Comparison of ENCODE assay signal across 1 mouse cellular context in genomic region chr11:102140508-102140907, GRCm38 (mm10).
TF ChIP-seq lines count a peak whose summit lies in the region.

No protein-coding gene starts in this region.

TF ChIP-seq in CH12.LX, 34 proteins besides CTCF, POLR2A, EP300 and RAD21:
- TF ChIP-seq ETS1 (conservative IDR thresholded peaks at IDR 0.05; ENCODE audit: low read depth, low read length) = no peak
- 0 out of 2 replicates have a peak, but pooled peaks have one; percentile 32 for TF ChIP-seq JUND (conservative IDR thresholded peaks at IDR 0.05; ENCODE audit: low read depth, low read length)
- TF ChIP-seq MAZ (IDR thresholded peaks at IDR 0.05; ENCODE audit: low read depth, low read length) = no peak
- TF ChIP-seq RCOR1 (conservative IDR thresholded peaks at IDR 0.05; ENCODE audit: low read depth, low read length) = no peak
- TF ChIP-seq ELF1 (IDR thresholded peaks at IDR 0.05; ENCODE audit: low read depth, low read length) = 0 out of 2 replicates have a peak, but pooled peaks have one; percentile 5
- no peak for TF ChIP-seq MAX (IDR thresholded peaks at IDR 0.05; ENCODE audit: low read length)
- peak; percentile 27; the same call in 1 of the 2 replicates for TF ChIP-seq MEF2A (IDR thresholded peaks at IDR 0.05; ENCODE audit: borderline replicate concordance, low read depth, low read length)
- no peak for TF ChIP-seq USF1 (IDR thresholded peaks at IDR 0.05; ENCODE audit: low read depth, low read length)
- no peak for TF ChIP-seq TBP (conservative IDR thresholded peaks at IDR 0.05; ENCODE audit: low read depth, low read length)
- peak; percentile 91 for TF ChIP-seq SMC3 (IDR thresholded peaks at IDR 0.05; ENCODE audit: low read depth, low read length)
- no peak for TF ChIP-seq CHD2 (IDR thresholded peaks at IDR 0.05; ENCODE audit: low read length)
- TF ChIP-seq UBTF (IDR thresholded peaks at IDR 0.05; ENCODE audit: low read depth, low read length) = no peak
- no peak for TF ChIP-seq TCF12 (IDR thresholded peaks at IDR 0.05; ENCODE audit: low read depth, low read length)
- TF ChIP-seq MXI1 (IDR thresholded peaks at IDR 0.05; ENCODE audit: low read depth, low read length) = no peak
- no peak for TF ChIP-seq POLR2AphosphoS2 (IDR thresholded peaks at IDR 0.05; ENCODE audit: low read depth, low read length)
- TF ChIP-seq HCFC1 (IDR thresholded peaks at IDR 0.05; ENCODE audit: low read depth, low read length) = no peak
- TF ChIP-seq CHD1 (IDR thresholded peaks at IDR 0.05; ENCODE audit: low read depth, low read length) = no peak
- no peak for TF ChIP-seq PAX5 (IDR thresholded peaks at IDR 0.05; ENCODE audit: low read length)
- no peak for TF ChIP-seq USF2 (conservative IDR thresholded peaks at IDR 0.05; ENCODE audit: low read depth, low read length)
- no peak for TF ChIP-seq ZNF384 (IDR thresholded peaks at IDR 0.05; ENCODE audit: low read depth, low read length)
- TF ChIP-seq ZMIZ1 (IDR thresholded peaks at IDR 0.05; ENCODE audit: low read depth, low read length) = no peak
- TF ChIP-seq JUN (IDR thresholded peaks at IDR 0.05; ENCODE audit: insufficient read depth, low read depth, low read length) = no peak
- TF ChIP-seq IRF4 (IDR thresholded peaks at IDR 0.05; ENCODE audit: low read depth, low read length) = peak; percentile 19; the same call in 1 of the 2 replicates
- no peak for TF ChIP-seq E2F4 (IDR thresholded peaks at IDR 0.05; ENCODE audit: insufficient replicate concordance, low read depth, low read length)
- no peak for TF ChIP-seq NRF1 (IDR thresholded peaks at IDR 0.05; ENCODE audit: low read depth, low read length)
- TF ChIP-seq NELFE (IDR thresholded peaks at IDR 0.05; ENCODE audit: low read depth, low read length) = peak; percentile 53; the same call in 1 of the 2 replicates
- TF ChIP-seq ZC3H11A (IDR thresholded peaks at IDR 0.05; ENCODE audit: low read depth, low read length) = peak; percentile 58
- TF ChIP-seq MAFK (IDR thresholded peaks at IDR 0.05; ENCODE audit: insufficient replicate concordance, low read length) = no peak
